Mouse (Mus musculus) ES-E14 (cell line): ENCODE results near the gene Zmiz1.

Experiments
- CHD2 ChIP-seq: IDR thresholded peaks from 2 replicates; pipeline ENCODE4 v1.6.1; 2014; ENCODE audit warnings: mild to moderate bottlenecking, low read depth, low read length, inconsistent platforms
- HCFC1 ChIP-seq: IDR thresholded peaks from 2 replicates; pipeline ENCODE4 v1.6.1; 2012; ENCODE audit warnings: low read length, inconsistent platforms, borderline replicate concordance; ENCODE audit not compliant: insufficient read depth

DNA sequence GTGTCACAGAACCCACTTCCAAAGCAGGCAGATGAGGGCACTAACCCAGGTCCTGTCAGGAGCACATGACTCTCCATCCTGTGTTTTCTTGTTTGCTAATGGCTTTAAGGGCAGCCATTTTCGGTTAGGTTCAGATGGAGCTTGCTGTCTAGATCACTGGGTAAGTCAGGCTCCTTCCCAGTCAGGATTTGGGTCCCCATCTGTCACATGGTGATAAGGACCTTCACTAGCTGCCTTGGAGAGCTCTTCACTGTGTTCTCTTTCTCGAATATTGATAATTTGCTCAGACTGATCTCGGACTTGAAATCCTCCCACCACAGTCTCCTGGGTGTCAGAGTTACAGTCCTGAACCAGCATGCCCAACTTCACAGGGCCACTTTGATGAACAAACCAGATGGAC, 35.8 kb downstream of the Zmiz1 start:
- TF ChIP-seq CHD2: no peak
- TF ChIP-seq HCFC1: no peak
